Mouse (Mus musculus) gastrocnemius, adult 2 months (tissue): ENCODE data around the gene Cep63. TPM values are rescaled to one million over a fixed set of nuclear protein-coding genes. Genes with fewer than 3 reads are reported as not detected.
A peak's percentile ranks its signal among the peaks of the same experiment; 100 is the strongest.

Experiments used
- DNase-seq: peaks from one replicate; pipeline ENCODE4 v3.0.0; 2022
- H3K27ac ChIP-seq: fragments of 200-600 bp; 2 replicates; pipeline ENCODE4 v1.8.1; 2022; ENCODE audit warnings: mild to moderate bottlenecking
- H3K4me3 ChIP-seq: fragments of 200-600 bp; 2 replicates; pipeline ENCODE4 v1.8.1; 2022; ENCODE audit warnings: mild to moderate bottlenecking, moderate library complexity
- CTCF ChIP-seq: fragments of 200-600 bp; IDR thresholded peaks from 2 replicates; pipeline ENCODE4 v1.8.1; 2022; ENCODE audit warnings: antibody characterized with exemption, mild to moderate bottlenecking, moderate library complexity
- intact Hi-C: fragments of 180-260 bp; cut with DNase I; formaldehyde crosslinking; loops from one replicate; pipeline ENCODE4 v1.15.1; 2025
- total RNA-seq, 2 experiments: library from RNA; stranded (reverse); gene quantifications; 2 replicates each; pipeline ENCODE4 v1.2.3; 2021

The Cep63 gene
- total RNA-seq, 2 experiments from 2014 or later = 18.5 to 25.2 TPM

- Histone ChIP-seq H3K4me3 (no peak overlapping the region; the same call in 1 of the 2 replicates), H3K27ac (peak overlapping the region; percentile 31; the same call in 1 of the 2 replicates)
- TF ChIP-seq CTCF = no peak
- intact Hi-C loops = no loop called here
- DNase-seq = no peak
Measured at GRCm38 (mm10) chr9:102545406-102546255, 80.7 kb downstream of the Cep63 start.

DNA sequence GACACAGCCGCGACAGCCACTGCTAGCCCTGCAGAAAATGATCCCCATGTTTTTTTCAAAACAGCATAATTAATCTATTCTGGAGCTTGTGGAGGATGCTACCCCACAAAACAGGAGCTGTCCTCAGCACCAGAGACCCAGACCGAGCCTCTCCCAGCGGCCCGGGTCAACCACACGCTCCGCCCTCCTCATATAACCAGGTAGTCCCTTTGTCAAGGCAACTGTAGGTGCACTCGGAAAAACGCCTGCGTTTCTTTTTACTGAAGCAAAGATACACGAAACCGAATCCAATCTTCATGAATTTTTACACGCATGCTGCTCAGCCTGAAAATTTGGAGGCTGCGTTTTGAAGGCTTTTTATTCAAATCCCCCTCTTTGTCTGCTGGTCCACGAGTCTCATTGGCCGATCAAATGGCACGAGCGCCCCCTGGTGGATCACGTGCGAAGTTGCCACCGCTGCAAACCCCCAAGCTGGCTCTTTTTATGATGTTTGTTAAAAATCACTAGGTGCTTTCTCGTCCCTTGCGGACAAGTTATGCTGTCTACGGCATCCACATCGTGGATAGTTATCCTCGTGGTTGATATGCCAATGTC lies 81.5 kb downstream of the Cep63 start:
- no peak; the same call in none of the 2 replicates for TF ChIP-seq CTCF
- DNase-seq = peak; percentile 80
- Histone ChIP-seq H3K4me3 (peak overlapping the region; percentile 50), H3K27ac (peak overlapping the region; percentile 31; the same call in 1 of the 2 replicates)
- intact Hi-C loops = no loop called here

DNA sequence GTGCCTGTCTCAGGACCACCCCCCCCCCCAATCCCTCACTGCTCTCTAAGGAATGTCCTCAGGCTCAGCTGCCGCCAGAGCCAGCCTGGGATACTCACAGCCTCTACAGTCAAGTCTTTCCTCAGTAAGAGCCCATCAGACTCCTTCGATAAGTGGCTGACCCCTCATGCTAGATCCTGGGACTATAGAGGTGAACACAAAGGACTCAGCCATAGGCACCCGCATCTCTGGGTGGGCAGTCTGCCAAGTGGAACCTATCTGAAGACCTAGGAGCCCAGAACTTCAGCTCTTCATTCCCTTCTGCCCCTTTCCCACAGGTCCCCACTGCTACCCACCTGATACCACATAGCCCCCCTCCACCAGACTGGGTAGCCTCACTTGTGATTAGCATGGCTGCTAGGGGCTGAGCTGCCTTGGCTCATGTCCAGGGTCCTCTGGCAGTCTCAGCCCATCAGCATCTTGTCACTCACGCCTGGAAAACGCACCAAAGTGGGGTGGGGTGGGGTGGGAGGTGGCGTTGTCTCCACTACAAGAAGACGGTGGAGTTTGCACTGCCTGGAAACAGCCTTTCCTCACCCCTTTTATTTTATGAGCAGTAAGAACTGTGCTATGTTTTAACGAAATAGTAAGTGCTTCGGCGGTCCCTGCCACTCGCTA lies 82.1 kb downstream of the Cep63 start:
- intact Hi-C loops = no loop called here
- DNase-seq = peak; percentile 48
- no peak for TF ChIP-seq CTCF

GRCm38 (mm10) chr9:102543761-102544115 lies 82.6 kb downstream of the Cep63 start:
- no peak overlapping the region for H3K4me3 ChIP-seq
- intact Hi-C loops = no loop called here
- TF ChIP-seq CTCF = no peak
- no peak for DNase-seq
- no peak overlapping the region for H3K27ac ChIP-seq

More for the DNA sequence above, 82.1 kb downstream of the Cep63 start:
- H3K27ac ChIP-seq = no peak overlapping the region
- no peak overlapping the region; the same call in 1 of the 2 replicates for H3K4me3 ChIP-seq

- no peak overlapping the region for H3K27ac ChIP-seq
- intact Hi-C loops = no loop called here
- H3K4me3 ChIP-seq = no peak overlapping the region
- no peak for TF ChIP-seq CTCF
- no peak for DNase-seq
Measured at GRCm38 (mm10) chr9:102542540-102542939, 83.8 kb downstream of the Cep63 start.

- Histone ChIP-seq H3K4me3 (no peak overlapping the region), H3K27ac (no peak overlapping the region)
- intact Hi-C loops = no loop called here
- no peak for DNase-seq
- TF ChIP-seq CTCF = no peak
Measured at GRCm38 (mm10) chr9:102541666-102542065, 84.7 kb downstream of the Cep63 start.

- intact Hi-C loops = no loop called here
- Histone ChIP-seq H3K4me3 (no peak overlapping the region), H3K27ac (no peak overlapping the region)
- DNase-seq = peak; percentile 11
- no peak for TF ChIP-seq CTCF
Measured at GRCm38 (mm10) chr9:102539699-102540098, 86.6 kb downstream of the Cep63 start.

DNA sequence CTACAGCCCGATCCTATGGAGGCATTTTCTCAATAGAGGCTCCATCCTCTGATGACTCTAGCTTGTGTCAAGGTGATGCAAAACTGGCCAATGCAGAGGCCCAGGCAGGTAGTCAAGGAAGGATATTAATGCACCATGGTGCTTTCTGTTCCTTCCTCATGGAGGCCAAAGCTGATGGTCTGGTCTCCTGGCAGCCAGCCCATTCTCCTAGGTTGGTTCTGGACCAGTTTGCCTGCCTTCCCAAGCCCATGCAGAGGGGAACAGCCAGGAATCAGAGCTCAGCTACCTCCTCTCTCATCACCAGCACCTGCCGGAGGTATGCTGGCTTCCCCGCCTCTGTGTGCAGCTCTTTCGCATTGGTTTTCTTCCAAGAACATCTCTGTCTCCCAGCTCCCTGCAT lies 89.4 kb downstream of the Cep63 start:
- Histone ChIP-seq H3K27ac (no peak overlapping the region), H3K4me3 (no peak overlapping the region)
- DNase-seq = peak; percentile 24
- intact Hi-C loops = no loop called here
- TF ChIP-seq CTCF = no peak

Other genes starting within 250 kb of the Cep63 start
- 100 to 1,000 TPM in 1 of 2 experiments, 10 to 100 TPM in 1; 97.3 to 101 TPM for gene Ky, start 120.8 kb downstream of the Cep63 start, total RNA-seq
- gene Anapc13, start 238 bp downstream of the Cep63 start, total RNA-seq = 100 to 1,000 TPM; 217 to 239 TPM
- gene Amotl2, start 90.1 kb upstream of the Cep63 start, total RNA-seq = 10 to 100 TPM; 13.7 to 28.5 TPM
- 10 to 100 TPM; 47.6 to 51.4 TPM for gene Ryk, start 208.4 kb upstream of the Cep63 start, total RNA-seq